12 mouse cellular contexts compared by ENCODE assay signal in the genomic region with DNA sequence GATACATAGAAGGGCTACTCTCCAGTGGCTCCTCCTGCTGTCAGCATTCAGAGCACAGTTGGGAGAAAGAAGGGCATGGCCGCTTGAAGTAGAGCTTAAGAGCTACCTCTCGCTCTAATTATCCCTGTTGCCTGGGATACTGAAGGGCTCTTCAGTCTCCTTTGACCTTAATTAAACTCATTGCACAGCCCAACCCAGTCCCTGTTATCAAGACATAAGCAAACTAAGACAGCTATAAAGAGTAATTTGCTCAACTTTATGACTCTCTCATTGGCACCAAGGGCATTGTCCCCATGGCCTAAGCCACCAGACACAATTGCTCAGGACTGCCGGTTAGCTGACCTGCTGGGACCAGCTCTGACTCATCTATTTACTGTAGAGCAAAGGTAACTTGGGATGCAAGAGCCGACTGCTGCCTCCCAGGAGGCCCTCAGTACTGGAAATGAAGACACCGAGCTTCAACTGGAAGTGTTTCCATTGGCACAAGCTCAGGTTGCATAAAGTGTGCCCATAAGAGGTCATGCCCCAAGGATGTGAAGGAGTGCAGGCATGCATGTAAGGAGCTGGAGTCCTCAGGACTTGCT.
A peak's percentile ranks its signal among the peaks of the same experiment; 100 is the strongest.
DNase-seq lines count a peak whose midpoint lies in the region; ATAC-seq and TF ChIP-seq lines count a peak whose summit lies in the region.
"Had no signal": no experiment of that assay in that cellular context is flagged by ENCODE, and none has a peak within 500 bp of the region (broad histone marks: within the 10 kb centered on the region; RNA-seq: fewer than 3 reads in every experiment).

No protein-coding gene starts in this region.

- no peaks in the 10 kb centered on the region for H3K36me3 ChIP-seq in liver, embryonic 12.5 days
- no peaks in the 10 kb centered on the region for H3K36me3 ChIP-seq in intestine, embryonic 16.5 days (ENCODE audit: control insufficient read depth, insufficient read depth, low read length)
- H3K36me3 ChIP-seq in liver, postnatal 0 days (replicated peaks; ENCODE audit: insufficient read depth, low read length) = no peaks in the 10 kb centered on the region
- H3K36me3 ChIP-seq in hindbrain, embryonic 11.5 days (ENCODE audit: control insufficient read depth, insufficient read depth, low read length) = no peaks in the 10 kb centered on the region
- H3K36me3 ChIP-seq: embryonic facial prominence, embryonic 15.5 days had no signal

- DNase-seq in liver = no peak
- peak; percentile 39 for DNase-seq in liver, postnatal 0 days
- peak; percentile 43 for DNase-seq in yolk sac, embryonic 10.5 days (ENCODE audit: low spot score)
- DNase-seq in hindbrain, embryonic 11.5 days (ENCODE audit: low spot score) = no peak
- no peak for DNase-seq in layer of hippocampus, postnatal 25 days (ENCODE audit: extremely low spot score in 1 of 2, low spot score in 1 of 2)
- DNase-seq: cerebellum, postnatal 14 days; heart, postnatal 10 days; right cerebral cortex, postnatal 25 days; thymus, adult 18-20 months had no signal

- no peaks in the 10 kb centered on the region for H3K9me3 ChIP-seq in liver, embryonic 12.5 days (replicated peaks)
- H3K9me3 ChIP-seq in intestine, embryonic 16.5 days (ENCODE audit: control insufficient read depth, low read length) = no peaks in the 10 kb centered on the region
- H3K9me3 ChIP-seq in liver, postnatal 0 days (ENCODE audit: low read length) = no peaks in the 10 kb centered on the region
- no peaks in the 10 kb centered on the region for H3K9me3 ChIP-seq in hindbrain, embryonic 11.5 days (ENCODE audit: control insufficient read depth, low read length)
- H3K9me3 ChIP-seq: embryonic facial prominence, embryonic 15.5 days had no signal

- H3K4me3 ChIP-seq in liver, embryonic 12.5 days = no peak overlapping the region
- H3K4me3 ChIP-seq in intestine, embryonic 16.5 days (ENCODE audit: low read length) = no peak overlapping the region
- no peak overlapping the region for H3K4me3 ChIP-seq in liver, postnatal 0 days (ENCODE audit: low read depth, low read length)
- no peak overlapping the region for H3K4me3 ChIP-seq in hindbrain, embryonic 11.5 days (ENCODE audit: low read depth, low read length)
- H3K4me3 ChIP-seq: embryonic facial prominence, embryonic 15.5 days had no signal

- no peak overlapping the region for H3K27ac ChIP-seq in liver, embryonic 12.5 days
- no peak overlapping the region for H3K27ac ChIP-seq in intestine, embryonic 16.5 days (ENCODE audit: low read length)
- peak overlapping the region; percentile 74 for H3K27ac ChIP-seq in liver, postnatal 0 days (ENCODE audit: low read depth)
- no peak overlapping the region for H3K27ac ChIP-seq in hindbrain, embryonic 11.5 days (ENCODE audit: low read depth, low read length)
- H3K27ac ChIP-seq: embryonic facial prominence, embryonic 15.5 days had no signal

- H3K9ac ChIP-seq in liver, embryonic 12.5 days = no peak overlapping the region
- H3K9ac ChIP-seq in intestine, embryonic 16.5 days (ENCODE audit: low read depth, low read length) = no peak overlapping the region
- no peak overlapping the region for H3K9ac ChIP-seq in liver, postnatal 0 days (replicated peaks)
- no peak overlapping the region for H3K9ac ChIP-seq in hindbrain, embryonic 11.5 days (ENCODE audit: low read depth, low read length)
- H3K9ac ChIP-seq: embryonic facial prominence, embryonic 15.5 days had no signal

- WGBS in liver, embryonic 12.5 days (ENCODE audit: insufficient replicate concordance) = 62% methylated on average over 5 of the region's 5 CpGs
- WGBS in intestine, embryonic 16.5 days = 50% methylated on average over 5 of the region's 5 CpGs
- 64% methylated on average over 5 of the region's 5 CpGs for WGBS in liver, postnatal 0 days (ENCODE audit: insufficient replicate concordance)
- WGBS in hindbrain, embryonic 11.5 days = 72% methylated on average over 5 of the region's 5 CpGs

- no peak for TF ChIP-seq CTCF in liver, postnatal 0 days (IDR thresholded peaks at IDR 0.05; ENCODE audit: low read depth)

- ATAC-seq in liver, embryonic 12.5 days = 0 out of 2 replicates have a peak, but pooled peaks have one; percentile 36
- ATAC-seq in intestine, embryonic 16.5 days = peak; percentile 95
- ATAC-seq in liver, postnatal 0 days = peak; percentile 90
- no peak for ATAC-seq in hindbrain, embryonic 11.5 days (ENCODE audit: low FRiP score)

- peak; percentile 69; the same call in 1 of the 2 replicates for TF ChIP-seq EP300 in liver, postnatal 0 days (IDR thresholded peaks at IDR 0.05; ENCODE audit: low read depth)

- no peak overlapping the region for H3K4me2 ChIP-seq in liver, embryonic 12.5 days
- H3K4me2 ChIP-seq in intestine, embryonic 16.5 days (ENCODE audit: low read depth, low read length) = no peak overlapping the region
- H3K4me2 ChIP-seq in liver, postnatal 0 days (ENCODE audit: low read depth, low read length) = no peak overlapping the region
- no peak overlapping the region for H3K4me2 ChIP-seq in hindbrain, embryonic 11.5 days (replicated peaks; ENCODE audit: low read depth, low read length)
- H3K4me2 ChIP-seq: embryonic facial prominence, embryonic 15.5 days had no signal

- H3K4me1 ChIP-seq in liver, embryonic 12.5 days = peaks cover 21% of the 10 kb centered on the region
- peaks cover 38% of the 10 kb centered on the region for H3K4me1 ChIP-seq in intestine, embryonic 16.5 days (ENCODE audit: control insufficient read depth, insufficient read depth, low read length)
- peaks cover 28% of the 10 kb centered on the region for H3K4me1 ChIP-seq in liver, postnatal 0 days (ENCODE audit: insufficient read depth)
- H3K4me1 ChIP-seq in hindbrain, embryonic 11.5 days (replicated peaks; ENCODE audit: control insufficient read depth, insufficient read depth, low read length) = no peaks in the 10 kb centered on the region

- no peaks in the 10 kb centered on the region for H3K27me3 ChIP-seq in liver, embryonic 12.5 days (replicated peaks)
- no peaks in the 10 kb centered on the region for H3K27me3 ChIP-seq in intestine, embryonic 16.5 days (replicated peaks; ENCODE audit: control insufficient read depth, insufficient read depth, low read length)
- H3K27me3 ChIP-seq in liver, postnatal 0 days (ENCODE audit: insufficient read depth, low read length) = no peaks in the 10 kb centered on the region
- H3K27me3 ChIP-seq in hindbrain, embryonic 11.5 days (ENCODE audit: control insufficient read depth, insufficient read depth, low read length) = no peaks in the 10 kb centered on the region
- H3K27me3 ChIP-seq: embryonic facial prominence, embryonic 15.5 days had no signal

Comparison
In these comparisons a context has a peak if more than half of its experiments do, and no peak if none do; other contexts are left out.
1. DNase-seq: peak in liver, postnatal 0 days (single experiment) and yolk sac, embryonic 10.5 days (single experiment); none in liver (single experiment), hindbrain, embryonic 11.5 days (single experiment) and layer of hippocampus, postnatal 25 days (0 of 2).